Mouse (Mus musculus) hindbrain, postnatal 0 days (tissue): ENCODE measurements around the gene Ror2. TPM values are rescaled to one million over a fixed set of nuclear protein-coding genes. Genes with fewer than 3 reads are reported as not detected.
"Not testable (repeated sequence)": the region's sequence is repeated elsewhere in the genome, so short reads cannot be mapped to it uniquely, and the experiment has no call there.

Experiments used
- ATAC-seq: fragments of 200-750 bp; cut with Nextera tagmentation; 2 replicates; pipeline ENCODE4 v1.8.0; 2017; ENCODE audit warnings: mild to moderate bottlenecking, moderate TSS enrichment, moderate library complexity
- DNase-seq: peaks from one replicate; pipeline ENCODE4 v3.0.0-alpha.2; 2015; ENCODE audit warnings: low spot score
- H3K27ac ChIP-seq: fragments of 300-500 bp; sonication (generic); 2 replicates; pipeline ENCODE4 v1.5.1; 2014; ENCODE audit warnings: mild to moderate bottlenecking
- H3K27me3 ChIP-seq: fragments of 300-500 bp; sonication (generic); 2 replicates; pipeline ENCODE4 v1.6.1; 2014; ENCODE audit warnings: low read length, mixed read lengths; ENCODE audit not compliant: insufficient read depth
- H3K36me3 ChIP-seq: fragments of 300-500 bp; sonication (generic); 2 replicates; pipeline ENCODE4 v1.6.1; 2014; ENCODE audit warnings: low read length, mixed read lengths; ENCODE audit not compliant: insufficient read depth
- H3K4me1 ChIP-seq: fragments of 300-500 bp; sonication (generic); 2 replicates; pipeline ENCODE4 v1.6.1; 2014; ENCODE audit warnings: antibody characterized with exemption, low read length, mixed read lengths; ENCODE audit not compliant: insufficient read depth
- H3K4me2 ChIP-seq: fragments of 300-500 bp; sonication (generic); 2 replicates; pipeline ENCODE4 v1.6.1; 2014; ENCODE audit warnings: low read depth, mild to moderate bottlenecking, low read length, moderate library complexity, mixed read lengths
- H3K4me3 ChIP-seq: fragments of 300-500 bp; sonication (generic); 2 replicates; pipeline ENCODE4 v1.5.1; 2014; ENCODE audit warnings: low read length
- H3K9ac ChIP-seq: fragments of 300-500 bp; sonication (generic); replicated peaks from 2 replicates; pipeline ENCODE4 v1.6.1; 2014; ENCODE audit warnings: mild to moderate bottlenecking, low read length, moderate library complexity, mixed read lengths
- H3K9me3 ChIP-seq: fragments of 300-500 bp; sonication (generic); 2 replicates; pipeline ENCODE4 v1.6.1; 2016; ENCODE audit warnings: low read length, mixed read lengths
- CTCF ChIP-seq: IDR thresholded peaks from 2 replicates; pipeline ENCODE4 v1.5.1; 2016; ENCODE audit warnings: antibody characterized with exemption, control low read depth, low read depth
- WGBS: fragments of 180-500 bp; shearing (Covaris S2); extraction: QIAGEN DNeasy Blood & Tissue Kit; methylation state at CpG from one replicate; pipeline ENCODE4 v1.1.7; 2014; 5-methylcytosine and 5-hydroxymethylcytosine counted together
- polyA plus RNA-seq: library from polyadenylated mRNA; unstranded; fragments of >200 nt; fragmentation: Nextera tagmentation; extraction: Ambion mirVana; gene quantifications from 2 replicates; pipeline ENCODE4 v1.2.1, GENCODE M21; 2015
- total RNA-seq: library from RNA; depleted of rRNA; stranded (reverse); fragments of >200 nt; gene quantifications from 2 replicates; pipeline ENCODE4 v1.2.3, GENCODE M21; 2014

The Ror2 gene
- total and polyA plus RNA-seq, 2 experiments from 2014 or later = 2.5 to 7.5 TPM

DNA sequence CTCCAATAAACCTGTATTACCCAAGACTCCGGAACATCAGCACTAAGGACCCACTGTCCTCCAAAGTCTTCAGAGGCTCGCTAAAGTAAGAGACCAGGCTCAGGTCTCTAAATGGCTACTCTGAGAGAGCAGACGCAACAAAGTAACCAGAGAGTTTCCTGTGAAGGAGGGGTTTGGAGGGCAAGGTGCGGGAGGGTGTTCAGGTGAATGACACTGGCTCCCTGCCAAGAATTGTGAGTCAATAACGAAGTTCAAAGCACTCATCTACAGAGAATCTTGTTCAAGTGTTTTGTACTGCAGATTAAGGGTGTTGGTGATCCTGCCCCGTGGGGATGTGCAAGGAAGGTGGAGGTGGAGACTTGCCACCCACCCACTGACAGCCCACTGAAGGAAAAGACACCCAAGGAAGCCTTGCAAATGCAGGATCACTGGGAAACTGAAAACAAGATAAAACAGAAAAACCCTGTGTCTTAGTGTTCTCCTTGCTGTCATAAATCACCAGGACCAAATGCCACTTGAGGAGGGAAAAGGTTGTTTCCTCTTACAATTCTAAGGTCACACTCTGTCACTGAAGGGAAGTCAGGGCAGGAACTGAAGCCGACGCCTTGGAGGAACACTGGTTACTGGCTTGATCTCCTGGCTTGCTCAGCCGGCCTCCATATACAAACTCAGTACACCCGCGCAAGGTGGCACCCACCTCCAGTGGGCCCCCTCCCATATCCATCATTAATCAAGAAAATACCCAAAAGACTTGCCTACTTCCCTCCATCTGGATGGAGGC, 30.8 kb upstream of the Ror2 start:
- TF ChIP-seq CTCF = no peak
- no peaks in the 10 kb centered on the region for H3K27me3 ChIP-seq
- no peaks in the 10 kb centered on the region for H3K9me3 ChIP-seq
- no peak for ATAC-seq
- H3K4me2 ChIP-seq = no peak overlapping the region
- DNase-seq = no peak
- no peaks in the 10 kb centered on the region for H3K4me1 ChIP-seq
- WGBS = 73% methylated on average over 11 of the region's 11 CpGs
- no peak overlapping the region for H3K4me3 ChIP-seq
- no peak overlapping the region for H3K9ac ChIP-seq
- H3K27ac ChIP-seq = no peak overlapping the region
- H3K36me3 ChIP-seq = no peaks in the 10 kb centered on the region

DNA sequence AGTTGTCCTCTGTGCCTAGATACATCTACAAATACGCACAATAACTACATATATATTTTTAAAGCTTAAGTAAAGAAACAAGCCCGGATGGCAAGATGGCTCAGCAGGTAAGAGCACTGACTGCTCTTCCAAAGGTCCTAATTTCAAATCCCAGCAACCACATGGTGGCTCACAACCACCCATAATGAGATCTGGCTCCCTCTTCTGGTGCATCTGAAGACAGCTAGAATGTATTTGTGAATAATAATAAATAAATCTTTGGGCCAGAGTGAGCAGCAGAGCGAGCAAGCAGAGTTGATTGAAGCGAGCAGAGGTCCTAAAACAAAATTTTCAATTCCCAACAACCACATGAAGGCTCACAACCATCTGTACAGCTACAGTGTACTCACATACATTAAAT, 29.8 kb upstream of the Ror2 start:
- H3K9ac ChIP-seq, H3K4me3 ChIP-seq, DNase-seq, H3K27me3 ChIP-seq, H3K36me3 ChIP-seq, ATAC-seq, H3K4me1 ChIP-seq, H3K9me3 ChIP-seq, H3K27ac ChIP-seq, H3K4me2 ChIP-seq: not testable (repeated sequence)
- WGBS = 75% methylated on average over 4 of the region's 4 CpGs
- TF ChIP-seq CTCF = peak; percentile 35

DNA sequence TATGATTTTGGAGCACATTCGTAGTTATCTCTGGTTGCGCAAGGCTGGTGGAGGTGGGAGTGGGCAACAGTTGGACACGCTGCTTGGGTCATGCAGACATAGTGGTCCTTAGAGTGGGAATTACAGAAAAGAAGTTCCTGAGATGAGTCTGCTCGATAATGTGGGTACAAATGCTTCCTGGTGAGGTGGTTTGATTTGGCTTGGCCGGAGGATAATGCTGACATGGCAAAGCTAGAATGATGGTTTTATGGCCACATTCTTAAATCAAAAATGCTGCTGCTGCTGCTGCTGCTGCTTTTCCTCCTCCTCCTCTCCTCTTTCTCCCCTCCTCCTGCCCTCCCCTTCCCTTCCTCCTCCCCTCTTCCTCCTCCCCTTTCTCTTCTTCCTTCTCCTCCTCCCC, 24.5 kb upstream of the Ror2 start:
- no peak overlapping the region for H3K4me3 ChIP-seq
- no peaks in the 10 kb centered on the region for H3K9me3 ChIP-seq
- no peaks in the 10 kb centered on the region for H3K36me3 ChIP-seq
- TF ChIP-seq CTCF = no peak
- no peak for DNase-seq
- no peak for ATAC-seq
- H3K27me3 ChIP-seq = no peaks in the 10 kb centered on the region
- 91% methylated on average over 5 of the region's 5 CpGs for WGBS
- H3K27ac ChIP-seq = no peak overlapping the region
- H3K9ac ChIP-seq = no peak overlapping the region
- H3K4me1 ChIP-seq = peaks cover 4% of the 10 kb centered on the region; the same call in 1 of the 2 replicates
- no peak overlapping the region for H3K4me2 ChIP-seq

DNA sequence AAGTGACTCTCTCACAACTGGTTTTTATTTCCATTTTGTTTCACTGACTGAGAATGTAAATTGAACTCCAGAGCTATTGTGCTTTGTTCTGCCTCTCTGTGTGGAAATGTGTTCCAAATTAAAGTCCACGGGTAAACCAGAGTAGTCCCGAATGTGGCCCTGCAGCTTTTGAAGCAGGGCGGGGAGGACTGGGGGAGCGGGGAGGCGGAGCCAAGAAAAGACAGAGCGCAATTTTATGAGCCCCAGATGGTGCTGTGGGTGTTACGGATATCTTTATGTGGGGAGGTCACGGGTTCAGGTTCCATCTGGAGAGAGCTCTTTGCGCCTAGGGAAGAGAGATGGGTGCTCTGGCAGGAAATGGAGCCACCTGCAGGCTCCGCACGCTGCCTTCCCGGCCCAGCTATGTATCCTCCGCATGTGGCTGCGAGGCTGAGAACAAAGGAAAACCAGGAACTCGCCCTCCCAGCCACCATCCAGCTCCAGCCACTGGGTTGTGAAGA, 23.8 kb upstream of the Ror2 start:
- Histone ChIP-seq H3K9ac (no peak overlapping the region), H3K27me3 (no peaks in the 10 kb centered on the region), H3K4me2 (peak overlapping the region; percentile 54), H3K9me3 (no peaks in the 10 kb centered on the region), H3K4me1 (peaks cover 4% of the 10 kb centered on the region; the same call in 1 of the 2 replicates), H3K27ac (peak overlapping the region; percentile 21; the same call in 1 of the 2 replicates), H3K36me3 (no peaks in the 10 kb centered on the region), H3K4me3 (peak overlapping the region; percentile 23)
- DNase-seq = peak; percentile 56
- ATAC-seq = peak; percentile 80
- WGBS = 2% methylated on average over 15 of the region's 15 CpGs
- TF ChIP-seq CTCF = peak; percentile 48

DNA sequence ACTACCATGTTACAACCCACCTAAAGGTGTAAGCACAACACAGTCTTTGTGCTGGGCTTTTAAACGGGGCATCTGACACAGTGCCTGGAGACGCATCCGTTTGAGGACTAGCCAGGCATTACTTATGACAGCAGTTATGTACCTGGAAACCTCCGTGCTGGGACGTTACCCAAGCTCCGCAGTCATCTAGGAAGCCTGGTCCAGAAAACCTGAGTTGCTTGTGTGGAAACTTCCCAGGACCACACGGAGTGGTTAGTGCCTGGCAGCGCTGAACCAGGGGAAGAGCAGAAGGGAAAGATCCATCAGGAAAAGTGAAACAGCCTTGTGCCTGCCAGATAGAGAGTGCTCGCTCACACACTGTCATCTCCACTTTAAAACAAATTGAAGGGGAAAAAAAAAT, 23.2 kb upstream of the Ror2 start:
- no peak for TF ChIP-seq CTCF
- Histone ChIP-seq H3K27ac (no peak overlapping the region), H3K36me3 (no peaks in the 10 kb centered on the region), H3K9me3 (no peaks in the 10 kb centered on the region), H3K4me3 (no peak overlapping the region), H3K27me3 (no peaks in the 10 kb centered on the region), H3K4me1 (peaks cover 4% of the 10 kb centered on the region; the same call in 1 of the 2 replicates), H3K4me2 (peak overlapping the region; percentile 54), H3K9ac (no peak overlapping the region)
- peak; percentile 12 for DNase-seq
- WGBS = 36% methylated on average over 9 of the region's 9 CpGs
- 0 out of 2 replicates have a peak, but pooled peaks have one; percentile 18 for ATAC-seq

DNA sequence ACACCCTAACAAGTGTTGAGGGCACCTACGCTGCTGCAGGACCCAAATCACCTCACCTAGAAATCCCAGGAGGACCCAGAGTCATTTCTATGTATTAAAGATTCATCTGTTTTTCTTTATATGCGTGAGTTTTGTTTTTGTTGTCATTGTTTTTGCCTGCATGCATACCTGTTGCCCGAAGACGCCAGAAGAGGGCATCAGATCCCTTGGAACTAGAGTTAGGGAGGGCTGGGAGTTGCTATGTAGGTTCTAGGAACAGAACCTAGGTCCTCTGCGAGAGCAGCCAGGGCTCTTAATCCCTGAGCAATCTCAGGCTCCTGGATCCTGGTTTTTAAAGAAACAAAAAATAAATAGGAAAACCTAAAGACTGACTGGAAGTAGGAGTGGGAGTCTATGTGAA, 20.9 kb upstream of the Ror2 start:
- Histone ChIP-seq H3K27me3 (no peaks in the 10 kb centered on the region), H3K27ac (no peak overlapping the region), H3K9ac (no peak overlapping the region), H3K9me3 (no peaks in the 10 kb centered on the region), H3K4me1 (peaks cover 4% of the 10 kb centered on the region; the same call in 1 of the 2 replicates), H3K4me3 (no peak overlapping the region), H3K36me3 (no peaks in the 10 kb centered on the region), H3K4me2 (no peak overlapping the region)
- ATAC-seq (no peak), DNase-seq (no peak)
- whole genome bisulfite sequencing = 66% methylated on average over 5 of the region's 5 CpGs
- peak; percentile 21; the same call in 1 of the 2 replicates for TF ChIP-seq CTCF

DNA sequence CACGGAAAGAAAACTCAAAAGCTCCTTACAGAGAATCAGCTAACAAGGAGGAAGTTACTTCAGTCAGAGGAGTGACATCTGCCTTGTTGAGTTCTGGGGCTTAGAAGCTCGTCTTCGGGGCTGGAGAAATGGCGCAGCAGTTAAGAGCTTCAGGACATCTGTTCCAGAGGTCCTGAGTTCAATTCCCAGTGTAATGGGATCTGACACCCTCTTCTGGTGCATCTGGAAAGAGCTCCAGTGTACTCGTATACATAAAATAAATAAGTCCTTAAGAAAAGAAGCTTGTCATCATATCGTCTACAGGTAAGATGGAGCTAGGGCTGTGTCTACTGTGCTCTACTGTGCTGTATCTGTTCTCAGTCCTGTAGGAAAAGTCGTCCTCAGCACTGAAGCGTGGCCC, 19.3 kb upstream of the Ror2 start:
- ATAC-seq = no peak
- no peak for TF ChIP-seq CTCF
- WGBS = 79% methylated on average over 8 of the region's 8 CpGs
- Histone ChIP-seq H3K27me3 (no peaks in the 10 kb centered on the region), H3K9me3 (no peaks in the 10 kb centered on the region), H3K9ac (no peak overlapping the region), H3K36me3 (no peaks in the 10 kb centered on the region), H3K4me2 (no peak overlapping the region), H3K4me3 (no peak overlapping the region), H3K27ac (no peak overlapping the region), H3K4me1 (peaks cover 4% of the 10 kb centered on the region; the same call in 1 of the 2 replicates)
- no peak for DNase-seq
